Mouse (Mus musculus) brain, embryonic 14.5 days (tissue): ENCODE data around the gene Tmem178. TPM values are rescaled to one million over a fixed set of nuclear protein-coding genes. Genes with fewer than 3 reads are reported as not detected.
A peak's percentile ranks its signal among the peaks of the same experiment; 100 is the strongest.

Experiments used
- DNase-seq: peaks from one replicate; pipeline ENCODE4 v3.0.0-alpha.2; 2011; ENCODE audit warnings: low read depth
- CTCF ChIP-seq: fragments of 200-500 bp; IDR thresholded peaks from 2 replicates; pipeline ENCODE4 v1.5.1; 2012; ENCODE audit warnings: inconsistent platforms, mild to moderate bottlenecking, moderate library complexity, borderline replicate concordance; ENCODE audit not compliant: insufficient read depth, insufficient read length; ENCODE audit errors: extremely low read depth
- POLR2A ChIP-seq: fragments of 200-500 bp; IDR thresholded peaks from 2 replicates; pipeline ENCODE4 v1.6.1; 2012; ENCODE audit warnings: mild to moderate bottlenecking, inconsistent platforms, borderline replicate concordance; ENCODE audit not compliant: poor library complexity, insufficient read depth, insufficient read length, severe bottlenecking; ENCODE audit errors: extremely low read depth
- polyA plus RNA-seq: library from polyadenylated mRNA; depleted of rRNA; stranded (reverse); fragments of >200 nt; gene quantifications from 2 replicates; pipeline ENCODE4 v1.2.3, GENCODE M21; 2012

Tmem178 gene
- polyA plus RNA-seq, 1 experiment = 31.8 TPM

DNA sequence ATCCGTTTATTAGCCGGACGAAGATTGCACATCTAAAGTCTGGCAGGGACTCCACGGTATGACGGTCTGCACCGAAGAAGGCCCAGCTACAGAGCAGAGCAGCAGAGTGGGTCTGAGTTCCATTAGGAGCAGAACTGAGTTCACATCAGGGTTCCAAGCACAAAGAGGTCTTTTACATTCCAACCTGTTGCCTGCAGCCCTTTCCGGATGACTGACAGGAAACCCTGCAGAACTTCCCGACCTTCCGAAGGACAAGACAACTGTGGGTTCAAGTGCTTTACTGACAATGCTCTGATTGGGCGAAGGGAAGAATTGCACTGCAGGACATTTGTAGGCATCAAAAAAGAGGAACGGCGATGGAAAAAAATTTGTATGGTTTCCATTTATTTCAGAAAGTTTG is 56.6 kb downstream of the Tmem178 start:
- TF ChIP-seq CTCF (no peak), POLR2A (no peak)
- DNase-seq = no peak

DNA sequence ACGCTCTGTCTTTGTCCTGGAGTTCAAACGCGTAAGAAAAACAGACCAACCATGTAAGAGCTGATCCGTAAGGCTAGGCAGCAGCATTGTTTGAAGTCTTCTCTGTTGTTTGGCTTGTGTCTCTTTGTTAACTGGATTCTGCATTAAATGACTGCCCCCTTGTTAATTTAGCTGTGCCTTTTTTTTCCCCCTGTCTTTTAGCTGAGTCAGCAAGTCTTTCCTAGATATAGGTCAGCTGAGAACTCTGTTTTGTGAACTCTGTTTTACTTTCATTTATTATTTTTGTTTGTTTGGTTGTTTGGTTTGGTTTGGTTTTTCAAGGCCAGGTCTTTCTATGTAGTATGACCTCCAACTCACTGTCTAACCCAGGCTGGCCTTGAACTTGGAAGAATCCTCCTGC is 57.2 kb downstream of the Tmem178 start:
- DNase-seq = no peak
- TF ChIP-seq POLR2A = no peak
- TF ChIP-seq CTCF = no peak

DNA sequence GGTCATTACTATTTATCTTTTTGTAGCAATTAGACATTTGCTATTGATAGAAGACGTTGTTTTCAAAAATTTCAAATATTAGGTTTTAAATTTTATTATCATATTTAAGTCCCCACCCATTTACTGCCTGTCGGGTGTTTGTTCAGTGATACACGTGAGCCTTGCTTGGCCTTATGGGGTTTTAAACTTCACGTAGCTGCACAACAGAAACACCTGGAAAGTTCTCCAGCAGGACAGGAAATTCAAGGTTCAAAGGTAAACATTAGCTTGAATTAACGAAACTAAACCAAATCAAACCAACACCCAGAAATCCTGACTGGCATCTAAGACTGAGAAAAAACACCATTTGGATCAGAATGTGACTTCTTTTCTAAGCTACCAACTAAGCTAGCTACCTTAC is 57.7 kb downstream of the Tmem178 start:
- DNase-seq = no peak
- TF ChIP-seq CTCF (no peak), POLR2A (no peak)

DNA sequence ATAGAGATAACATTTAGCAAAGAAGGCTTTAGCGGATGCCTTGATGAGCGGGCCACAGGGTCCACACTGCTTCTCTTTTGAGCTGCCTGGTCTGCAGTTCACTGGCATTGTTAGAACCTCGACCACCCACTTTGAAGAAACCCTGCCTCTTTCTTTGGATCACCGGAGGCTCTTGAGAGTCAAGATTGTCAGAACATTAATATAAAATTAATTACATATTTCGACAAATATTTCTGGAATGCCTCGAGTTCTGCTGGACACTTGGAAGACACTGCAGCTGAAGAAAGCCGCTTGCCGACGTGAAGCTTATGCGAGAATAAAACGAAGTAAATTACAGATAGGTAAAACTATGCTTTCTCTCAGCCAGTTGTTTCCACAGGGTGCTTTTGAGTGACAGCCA is 60.0 kb downstream of the Tmem178 start:
- DNase-seq = no peak
- TF ChIP-seq POLR2A = no peak
- TF ChIP-seq CTCF = no peak

DNA sequence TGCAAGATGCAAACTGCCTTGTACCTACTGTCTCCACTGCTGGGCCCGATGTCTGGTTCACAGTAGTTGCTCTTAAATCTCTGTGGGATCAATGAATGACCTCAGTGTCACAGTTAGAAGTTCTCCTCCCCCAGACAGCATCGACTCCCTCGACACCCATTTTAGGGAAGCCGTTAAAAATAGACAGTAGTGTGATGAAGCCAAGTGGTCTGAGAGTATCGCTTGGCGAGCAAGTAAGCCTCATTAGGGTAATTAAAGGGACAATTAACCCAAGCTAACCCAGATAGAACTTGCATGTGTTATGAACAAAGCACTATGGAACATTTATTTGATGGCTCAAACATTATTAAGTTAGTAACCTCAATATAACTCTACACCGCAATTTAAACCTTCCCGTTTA is 60.9 kb downstream of the Tmem178 start:
- TF ChIP-seq CTCF (no peak), POLR2A (no peak)
- peak; percentile 55 for DNase-seq

DNA sequence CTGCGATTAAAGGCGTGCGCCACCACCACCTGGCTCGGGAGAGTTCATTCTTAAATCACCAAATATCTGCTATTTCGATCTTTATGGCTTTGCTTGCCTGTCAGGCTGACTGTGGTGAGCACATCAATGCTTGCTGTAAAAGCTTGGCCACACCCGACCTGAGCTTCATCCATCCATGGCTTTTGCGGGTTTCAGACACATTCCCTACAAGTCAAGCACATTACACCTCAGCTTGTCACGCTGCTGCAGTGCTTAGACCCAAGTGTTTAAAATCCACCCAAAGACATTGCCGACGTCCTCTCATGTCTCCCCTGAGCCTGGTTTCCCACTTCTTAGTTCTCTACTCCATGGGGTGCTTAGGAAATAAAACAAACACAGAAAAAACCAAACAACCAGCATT is 64.7 kb downstream of the Tmem178 start:
- TF ChIP-seq CTCF = no peak
- no peak for DNase-seq

DNA sequence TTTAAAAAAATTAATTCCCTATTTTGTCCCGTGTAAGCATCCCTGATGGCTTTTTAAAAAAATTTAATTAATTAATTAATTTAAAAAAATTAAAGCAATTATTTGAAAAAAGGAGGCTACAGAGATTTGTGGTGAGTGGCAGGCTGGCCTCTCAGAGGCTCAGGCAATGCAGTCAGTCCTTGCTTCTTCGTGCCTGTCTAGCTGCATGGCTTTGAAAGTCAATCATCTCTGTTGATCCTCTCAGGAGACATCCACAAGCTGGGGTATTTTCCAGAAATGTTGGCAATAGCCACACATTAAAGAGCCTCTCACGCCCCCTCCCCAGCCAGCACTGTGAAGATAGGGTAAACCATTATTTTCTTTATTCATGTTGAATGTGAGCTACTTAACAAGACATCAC is 65.8 kb downstream of the Tmem178 start:
- TF ChIP-seq POLR2A (no peak), CTCF (no peak)
- DNase-seq = peak; percentile 65

DNA sequence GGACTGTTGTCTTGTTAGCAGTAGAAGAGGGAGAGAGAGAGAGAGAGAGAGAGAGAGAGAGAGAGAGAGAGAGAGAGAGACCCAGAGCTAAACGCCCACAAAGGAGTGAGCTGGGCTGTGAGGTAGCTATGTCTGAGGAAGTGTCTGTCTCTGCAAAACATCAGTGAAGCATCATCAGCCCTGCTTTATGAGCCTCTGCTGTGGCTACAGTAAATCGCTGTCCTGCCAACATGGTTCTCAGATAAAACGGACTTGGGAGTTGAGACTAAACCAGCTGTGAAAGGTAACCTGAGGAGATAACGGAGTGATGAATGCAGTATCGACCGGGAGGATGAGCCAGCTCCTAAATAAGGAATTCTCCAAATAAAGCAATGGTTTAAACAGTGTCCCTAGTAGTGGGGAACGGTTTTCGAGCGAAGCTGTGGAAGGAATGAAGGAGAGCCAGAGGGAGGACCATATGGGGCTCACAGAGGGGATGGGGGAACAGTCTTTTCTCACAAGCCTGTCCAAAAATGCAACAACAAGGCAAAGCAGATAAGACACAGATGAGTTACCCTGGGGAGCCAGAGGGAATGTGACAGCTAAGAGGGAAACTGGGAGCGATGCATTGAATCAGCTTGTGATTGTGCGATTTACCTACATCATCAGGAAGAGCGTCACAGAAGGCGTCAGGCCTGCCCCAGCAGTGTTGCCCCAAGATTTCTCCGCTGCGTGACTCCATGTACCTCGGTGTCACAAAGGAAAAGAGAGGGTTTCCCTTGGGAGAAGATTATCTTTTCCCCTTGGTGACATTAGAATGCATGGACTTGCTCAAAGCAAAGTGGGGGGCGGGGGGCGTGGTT is 66.6 kb downstream of the Tmem178 start:
- DNase-seq = peak; percentile 69
- TF ChIP-seq POLR2A = no peak
- TF ChIP-seq CTCF = no peak

DNA sequence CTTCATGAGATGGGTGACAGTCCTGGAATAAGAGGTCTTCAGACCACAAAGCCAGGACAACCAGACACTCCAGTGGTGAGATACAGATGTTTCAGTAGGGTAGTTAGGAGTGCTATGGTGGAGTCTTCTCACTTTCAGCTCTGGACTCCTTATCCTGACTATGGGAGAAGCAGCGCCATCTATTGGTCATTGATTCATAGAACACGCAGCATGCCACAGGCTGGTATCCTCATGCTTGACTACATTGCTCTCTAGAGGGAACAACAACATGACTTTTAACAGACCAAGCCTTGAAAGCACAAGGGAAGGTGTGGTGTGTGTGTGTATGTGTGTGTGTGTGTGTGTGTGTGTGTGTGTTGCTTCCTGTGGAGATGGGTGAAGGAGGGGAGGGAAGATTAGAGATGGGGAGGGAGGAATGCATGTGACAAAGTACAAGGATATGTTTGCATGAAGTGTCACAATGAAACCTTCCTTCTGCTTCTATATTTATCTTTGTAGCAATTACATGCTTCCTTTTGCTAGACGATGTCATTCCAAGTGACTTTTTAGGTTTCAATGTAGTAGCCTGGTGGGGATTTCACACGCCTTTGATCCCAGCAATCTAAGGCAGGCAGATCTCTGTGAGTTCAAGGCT is 71.5 kb downstream of the Tmem178 start:
- peak; percentile 62; the same call in 1 of the 2 replicates for TF ChIP-seq CTCF
- TF ChIP-seq POLR2A = no peak
- peak; percentile 81 for DNase-seq

DNA sequence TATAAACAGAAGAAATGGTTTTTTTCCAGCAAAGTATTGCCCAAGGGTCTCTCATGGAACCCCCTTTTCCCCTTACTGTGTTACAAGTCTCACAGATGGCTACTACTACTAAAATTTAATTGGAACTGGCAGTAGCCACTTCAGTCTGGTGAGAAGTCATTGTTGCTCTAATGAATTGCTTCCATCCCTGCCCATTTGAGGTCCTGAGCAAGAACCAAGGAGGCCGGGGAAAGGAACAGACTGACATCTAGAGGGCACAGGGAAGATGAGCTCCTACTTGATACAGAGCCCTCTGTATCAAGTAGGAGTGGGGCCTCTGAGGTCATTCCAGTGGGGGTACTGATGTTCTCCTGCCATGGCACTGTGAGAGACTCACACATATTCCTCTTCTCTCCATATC is 72.7 kb downstream of the Tmem178 start:
- TF ChIP-seq CTCF (peak; percentile 52; the same call in 1 of the 2 replicates), POLR2A (no peak)
- DNase-seq = peak; percentile 84

DNA sequence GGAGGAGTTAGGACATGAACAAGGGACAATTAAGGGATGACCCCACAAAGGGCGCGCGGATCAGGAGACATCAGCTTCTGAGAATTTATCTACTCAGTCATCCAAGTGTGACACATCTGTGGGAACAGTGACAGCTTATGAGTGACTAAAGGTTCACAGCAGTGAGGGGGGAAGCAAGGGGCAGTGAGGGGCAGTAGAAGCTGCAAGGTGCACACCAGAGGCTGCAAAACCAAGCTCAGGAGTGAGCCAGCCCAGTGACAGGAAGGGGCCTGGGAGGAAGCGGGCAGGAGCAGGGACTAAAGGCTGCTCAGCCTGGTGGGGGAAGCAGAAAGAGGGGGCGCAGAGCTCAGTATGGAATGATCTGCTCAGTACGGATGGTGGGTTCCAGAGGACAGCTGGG is 82.9 kb downstream of the Tmem178 start:
- DNase-seq = no peak
- no peak for TF ChIP-seq CTCF

DNA sequence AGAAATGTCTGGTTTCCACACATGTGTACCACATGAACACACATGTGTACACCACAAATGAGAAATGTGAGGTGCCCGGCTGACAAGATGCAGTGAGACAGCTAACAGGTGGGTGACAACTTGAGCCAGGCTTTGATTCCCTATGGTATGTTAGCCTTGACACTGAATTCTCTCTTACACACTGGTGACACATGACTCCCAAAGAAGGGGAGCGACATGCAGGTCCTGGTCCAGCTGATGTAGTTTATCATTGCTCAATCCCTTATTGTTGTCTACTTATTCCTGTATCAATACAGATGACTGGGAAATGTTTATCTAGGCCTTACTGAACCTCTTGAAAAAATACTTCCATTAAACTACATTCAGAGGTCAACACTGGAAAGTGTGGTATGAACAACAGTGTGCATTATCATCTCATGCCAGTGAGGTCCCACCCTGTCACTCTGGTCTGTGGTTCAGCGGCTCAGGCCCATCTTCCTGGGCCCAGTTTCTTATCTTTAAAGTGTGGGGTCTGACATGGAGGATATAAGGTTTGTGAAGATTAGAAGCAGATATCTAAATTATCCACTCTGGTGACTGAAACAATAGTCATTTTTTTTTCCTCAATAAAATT is 87.5 kb downstream of the Tmem178 start:
- DNase-seq = no peak
- no peak for TF ChIP-seq POLR2A
- no peak for TF ChIP-seq CTCF

DNA sequence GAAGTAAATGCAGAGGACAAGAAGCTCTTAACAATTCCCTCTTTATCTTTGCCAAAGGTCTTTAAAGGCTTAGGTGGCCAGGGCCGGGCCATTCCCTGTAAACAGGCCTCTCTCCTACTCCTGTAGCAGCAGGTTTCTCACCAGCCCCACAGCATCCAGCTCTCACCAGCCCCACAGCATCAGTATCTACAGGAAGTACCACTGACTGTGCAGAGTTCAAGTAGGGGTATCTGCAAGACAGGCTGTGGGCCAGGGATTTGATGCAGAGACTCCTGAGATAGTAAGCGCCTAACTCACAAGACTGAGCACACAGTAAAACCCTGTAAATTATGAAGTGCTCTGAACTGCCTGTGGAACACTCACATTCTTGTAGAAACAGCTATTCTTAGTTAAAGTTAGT is 88.5 kb downstream of the Tmem178 start:
- TF ChIP-seq POLR2A = no peak
- TF ChIP-seq CTCF = no peak

More for the DNA sequence above, 88.5 kb downstream of the Tmem178 start:
- DNase-seq = no peak
